Mouse (Mus musculus): ENCODE measurements at regions not wholly inside any gene's neighbourhood (a gene's known extent, or its start where the extent isn't known, plus 50 kb on each side); places are given as distances from the start of the nearest gene placed in this dataset.

- no peak for DNase-seq (ENCODE audit: low read depth, low spot score)
Observed at GRCm38 (mm10) chr5:37898041-37898615, 73.7 kb upstream of the Msx1 start.

DNA sequence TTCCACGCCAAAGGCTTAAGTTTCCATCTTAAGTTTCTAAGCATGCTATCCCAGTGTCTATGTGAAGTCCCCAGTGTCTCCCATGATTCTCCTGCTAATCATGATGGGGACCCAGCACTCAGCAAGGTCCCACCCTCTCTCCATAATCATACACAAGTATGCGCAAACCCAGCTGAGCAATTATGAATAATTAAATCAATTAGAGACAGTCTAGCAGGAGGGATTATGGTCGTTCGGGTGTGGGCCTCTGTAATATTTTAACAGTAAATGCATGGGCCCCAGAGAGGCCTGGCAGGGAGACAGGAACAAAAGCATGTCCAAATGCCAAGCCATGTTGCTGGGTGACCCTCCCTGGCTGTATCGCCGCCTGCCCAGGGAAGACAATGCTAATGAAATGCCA, 73.1 kb upstream of the Msx1 start:
- no peak for DNase-seq (ENCODE audit: low read depth, low spot score)

DNA sequence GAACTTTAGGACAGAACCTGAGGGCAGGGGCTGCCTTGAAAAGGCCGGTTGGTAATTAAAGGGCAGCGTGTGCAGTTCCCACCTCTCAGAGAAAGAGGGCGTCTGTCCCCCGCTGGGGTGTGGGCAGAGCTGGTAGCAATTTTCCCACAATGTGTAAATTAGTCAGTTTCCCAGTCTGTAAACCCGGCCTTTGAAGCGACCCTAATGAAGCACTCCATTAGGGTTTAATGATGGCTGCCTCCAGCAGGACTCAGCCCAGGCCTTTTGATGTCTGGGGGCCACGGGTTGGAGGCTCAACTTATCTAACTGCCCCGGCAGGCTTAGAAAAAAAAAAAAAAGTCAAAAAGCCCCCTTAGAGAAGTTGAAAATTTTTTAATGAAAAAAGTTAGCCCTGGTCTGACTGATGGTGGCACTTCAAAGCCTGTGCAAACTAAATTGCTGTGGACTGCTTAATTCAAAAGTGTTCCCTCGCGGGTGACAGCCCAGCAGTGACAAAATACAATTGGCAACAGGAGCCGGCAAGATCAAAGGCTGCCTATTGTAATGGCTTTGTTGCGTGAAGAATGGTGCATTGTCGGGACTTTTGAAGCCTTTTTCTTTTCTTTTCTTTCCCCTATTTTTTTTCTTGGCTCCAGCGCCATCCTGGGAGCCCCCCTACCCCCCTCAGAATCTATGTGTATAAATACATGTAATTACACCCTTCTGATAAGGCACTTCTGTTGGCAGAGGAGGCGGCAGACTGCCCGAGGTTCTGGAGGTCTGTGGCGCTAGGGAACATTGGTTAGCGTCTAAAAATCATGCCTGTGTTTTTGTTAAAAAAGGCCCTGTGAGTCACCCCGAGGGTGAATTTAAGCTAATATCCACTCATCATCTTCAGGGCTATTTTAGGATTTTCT, 71.3 kb upstream of the Msx1 start:
- DNase-seq (ENCODE audit: low read depth, low spot score) = no peak

DNA sequence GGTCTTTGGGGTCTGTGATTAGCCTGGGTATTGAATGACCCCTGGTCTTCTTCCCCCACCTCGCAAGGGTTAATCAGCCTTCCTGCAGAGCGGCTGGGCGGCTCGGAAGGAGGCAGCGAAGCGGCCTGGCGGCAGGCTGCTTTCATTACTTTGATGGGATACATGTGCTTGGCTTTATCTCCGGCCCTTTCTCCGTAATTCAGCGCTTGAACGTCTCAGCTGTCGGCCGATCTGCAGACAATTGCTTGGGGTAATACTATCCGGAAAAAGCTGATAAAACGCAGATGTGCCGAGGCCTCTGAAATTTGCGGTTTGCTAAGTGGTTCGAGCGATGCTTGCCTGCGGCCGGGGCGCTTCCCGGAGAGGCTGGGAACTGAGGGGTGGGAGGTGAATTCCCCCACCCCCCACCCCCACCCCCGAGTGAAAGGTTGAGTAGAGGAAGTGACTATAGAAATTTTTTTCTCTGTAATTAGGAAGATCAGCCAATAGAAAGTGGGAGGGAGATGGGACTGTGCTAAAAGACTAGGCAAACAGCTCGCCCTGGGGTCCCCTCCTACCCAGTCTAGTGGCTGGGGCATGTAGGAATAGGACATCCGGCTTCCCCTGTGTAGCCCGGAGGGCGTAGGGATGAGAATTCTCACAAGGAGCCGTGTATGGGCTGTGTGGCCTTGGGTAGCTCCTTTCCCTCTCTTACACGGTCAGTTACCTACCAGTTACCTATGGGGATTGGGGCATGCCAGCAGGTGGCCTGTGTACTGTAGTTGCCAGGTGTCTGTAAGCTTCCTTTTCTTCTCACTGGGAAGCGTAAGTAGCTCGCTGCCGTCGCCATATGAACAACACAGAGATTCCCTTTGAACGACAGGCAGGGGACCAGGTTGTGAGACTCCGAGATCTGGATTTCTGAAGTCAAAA, 69.5 kb upstream of the Msx1 start:
- no peak for DNase-seq (ENCODE audit: low read depth, low spot score)

DNA sequence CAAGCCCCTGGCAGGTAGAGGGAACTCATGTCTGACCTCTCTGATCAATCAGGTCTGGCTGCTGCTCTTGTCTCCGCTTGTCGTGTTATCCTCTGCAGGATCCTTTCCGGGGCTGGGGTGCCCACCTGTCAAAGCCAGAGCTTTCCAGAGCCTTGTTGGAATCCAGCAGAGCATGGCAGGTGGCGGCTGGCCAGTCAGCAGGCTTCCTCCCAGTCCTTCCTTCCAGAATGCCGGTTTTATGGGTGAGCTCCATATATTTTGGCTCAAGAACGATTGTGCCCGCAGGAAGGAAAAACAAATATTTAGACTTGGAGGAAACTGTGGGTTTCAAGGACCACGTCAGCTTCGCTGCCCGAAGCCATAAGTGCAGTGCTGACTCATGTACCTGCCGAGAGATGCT, 66.3 kb upstream of the Msx1 start:
- no peak for DNase-seq (ENCODE audit: low read depth, low spot score)

DNA sequence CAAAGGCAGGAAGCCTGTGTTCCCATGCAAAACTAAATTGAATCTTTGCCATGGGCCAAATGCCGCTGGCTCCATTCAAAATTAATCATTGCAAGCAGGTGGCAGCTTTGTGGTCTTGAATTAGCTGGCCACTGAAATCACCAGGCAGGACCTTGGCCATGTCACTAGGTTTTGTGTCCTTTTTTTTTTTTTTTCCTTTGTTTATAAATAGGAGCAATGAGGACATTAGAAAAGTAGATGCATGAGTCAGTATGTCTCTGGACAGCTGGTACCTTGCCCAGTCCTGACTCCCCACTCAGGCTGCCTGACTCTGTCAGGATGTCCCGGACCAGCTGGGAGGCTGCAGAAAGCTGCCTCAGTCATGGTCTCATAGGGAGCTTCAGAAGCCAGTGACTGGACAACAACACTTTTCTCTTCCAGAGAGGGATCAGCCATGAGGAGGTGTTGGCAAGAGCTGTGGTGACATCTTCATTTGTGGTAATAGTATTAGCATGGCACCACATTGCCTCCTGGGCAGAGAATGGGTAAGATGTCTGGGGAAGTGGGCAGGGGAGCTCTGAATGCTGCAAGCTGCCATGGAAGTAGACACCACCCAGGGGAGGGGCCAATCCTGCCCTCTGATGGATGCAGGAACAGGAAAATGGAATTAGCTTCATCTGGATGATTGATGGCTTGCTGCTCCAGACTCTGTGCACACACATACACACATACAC, 55.4 kb upstream of the Msx1 start:
- no peak for DNase-seq (ENCODE audit: low read depth, low spot score)

DNA sequence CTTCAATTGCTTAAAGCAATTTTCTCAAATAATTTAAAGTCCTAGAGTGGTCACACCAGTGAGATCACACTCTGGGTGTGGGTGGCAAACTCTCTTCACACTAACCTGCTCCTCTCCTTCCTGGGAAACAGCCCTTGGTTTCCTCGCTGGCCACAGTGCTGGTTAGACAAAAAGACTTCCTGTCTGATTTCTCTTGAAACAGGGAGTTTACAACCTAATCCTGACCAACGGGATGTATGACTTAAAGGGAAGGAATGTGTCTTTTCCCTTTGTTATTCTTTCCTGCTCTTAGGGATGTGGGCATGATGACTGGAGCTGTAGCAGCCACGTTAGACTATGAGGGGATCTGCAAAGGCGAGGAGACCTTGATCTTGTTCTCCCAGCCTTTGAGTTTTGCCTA, 51.9 kb upstream of the Msx1 start:
- no peak for DNase-seq (ENCODE audit: low read depth, low spot score)

- DNase-seq (ENCODE audit: low read depth, low spot score) = no peak
Observed at GRCm38 (mm10) chr5:37875452-37875851, 51.1 kb upstream of the Msx1 start.

- DNase-seq (ENCODE audit: low read depth, low spot score) = no peak
Observed at GRCm38 (mm10) chr5:37874784-37875281, 50.5 kb upstream of the Msx1 start.
